Mouse (Mus musculus) mesoderm, embryonic 11.5 days (tissue): ENCODE measurements around the gene Phactr2.
"Not testable (repeated sequence)": the region's sequence is repeated elsewhere in the genome, so short reads cannot be mapped to it uniquely, and the experiment has no call there.

Source experiments
- DNase-seq: peaks from one replicate; pipeline ENCODE4 v3.0.0-alpha.2; 2012; ENCODE audit warnings: low read depth, low spot score

The Phactr2 gene

DNA sequence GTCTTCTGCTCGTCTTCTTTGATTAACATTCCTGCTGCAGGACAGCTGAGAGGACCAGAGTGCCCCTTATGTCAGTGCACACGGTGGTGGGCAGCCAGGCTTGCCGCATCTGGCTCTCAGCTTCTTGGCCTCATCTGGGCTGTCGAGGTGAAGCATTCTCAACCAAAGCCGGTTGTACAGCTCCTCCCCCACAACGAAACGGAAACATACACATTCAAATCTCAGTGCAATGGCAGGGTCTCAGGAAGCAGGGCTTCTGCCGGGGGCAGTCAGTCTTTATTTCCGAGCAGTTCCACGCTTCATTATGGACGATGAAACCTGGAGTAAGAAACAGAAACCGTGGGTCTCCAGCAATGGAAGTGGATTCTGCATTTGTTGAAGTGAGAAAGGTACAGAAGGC is 260.3 kb downstream of the Phactr2 start:
- no peak for DNase-seq

GRCm38 (mm10) chr10:13212829-13213228 is 261.4 kb downstream of the Phactr2 start:
- no peak for DNase-seq

DNA sequence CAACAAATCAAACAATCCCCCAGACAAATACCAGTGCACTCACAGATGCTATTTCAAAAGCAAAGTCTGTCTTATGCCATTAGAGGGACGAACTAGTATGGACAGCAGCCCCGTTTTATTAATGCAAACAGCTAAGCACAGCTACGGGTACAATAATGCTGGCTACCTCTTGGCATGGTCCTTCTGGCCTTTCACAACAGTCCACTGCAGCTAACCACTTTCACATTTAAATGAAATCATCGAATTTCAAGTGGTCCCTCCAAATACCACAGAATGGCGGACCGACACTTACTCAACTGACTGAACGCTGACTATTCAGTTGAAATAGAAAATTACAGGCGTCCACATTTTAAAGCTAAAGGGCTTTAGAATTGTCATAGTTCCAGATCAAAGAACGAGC is 261.9 kb downstream of the Phactr2 start:
- DNase-seq: no peak

- peak; percentile 27 for DNase-seq
Observed at GRCm38 (mm10) chr10:13209930-13210637, 264.1 kb downstream of the Phactr2 start.

GRCm38 (mm10) chr10:13209506-13209905 is 264.7 kb downstream of the Phactr2 start:
- DNase-seq: peak; percentile 19

DNA sequence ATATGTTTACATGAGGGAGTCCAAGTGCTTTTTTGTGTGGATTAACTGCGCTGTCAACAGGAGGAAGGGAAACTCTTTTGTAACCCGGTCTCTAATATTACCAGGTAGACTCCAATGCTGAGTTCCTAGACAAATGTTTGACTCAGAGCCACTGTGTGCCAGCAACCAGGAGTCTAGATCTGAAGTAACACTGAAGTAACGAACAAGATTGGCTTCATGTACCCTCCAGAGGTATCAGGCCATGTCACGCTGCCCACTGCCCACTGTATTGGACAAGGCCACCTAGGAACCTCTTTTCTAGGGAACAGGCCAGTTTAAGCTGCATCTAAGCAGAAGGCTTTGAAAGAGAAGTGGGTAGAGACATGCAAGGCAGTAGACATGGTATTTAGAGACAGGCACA is 265.2 kb downstream of the Phactr2 start:
- DNase-seq: no peak

GRCm38 (mm10) chr10:13201741-13202293 is 272.4 kb downstream of the Phactr2 start:
- DNase-seq: no peak

GRCm38 (mm10) chr10:13200862-13201261 is 273.4 kb downstream of the Phactr2 start:
- no peak for DNase-seq

DNA sequence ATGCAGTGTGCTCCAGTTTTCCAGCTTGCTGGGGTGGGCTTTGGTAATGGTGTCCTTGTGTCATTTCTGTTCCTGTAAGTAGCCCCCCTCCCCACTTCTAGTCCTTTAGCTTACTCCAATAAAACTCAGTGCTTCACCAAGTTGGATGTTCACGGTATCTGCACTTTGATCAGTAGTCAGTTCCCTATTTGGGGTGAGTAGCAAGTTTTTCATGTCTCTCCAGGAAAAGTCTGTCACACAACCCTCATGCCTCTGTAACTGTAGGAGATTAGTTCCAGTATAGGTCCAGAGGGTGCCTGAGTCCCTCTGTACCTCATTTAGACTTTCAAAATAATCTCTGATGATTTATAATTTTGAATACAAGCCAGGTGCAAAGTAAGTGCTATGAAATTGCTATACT is 275.0 kb downstream of the Phactr2 start:
- DNase-seq: no peak

DNA sequence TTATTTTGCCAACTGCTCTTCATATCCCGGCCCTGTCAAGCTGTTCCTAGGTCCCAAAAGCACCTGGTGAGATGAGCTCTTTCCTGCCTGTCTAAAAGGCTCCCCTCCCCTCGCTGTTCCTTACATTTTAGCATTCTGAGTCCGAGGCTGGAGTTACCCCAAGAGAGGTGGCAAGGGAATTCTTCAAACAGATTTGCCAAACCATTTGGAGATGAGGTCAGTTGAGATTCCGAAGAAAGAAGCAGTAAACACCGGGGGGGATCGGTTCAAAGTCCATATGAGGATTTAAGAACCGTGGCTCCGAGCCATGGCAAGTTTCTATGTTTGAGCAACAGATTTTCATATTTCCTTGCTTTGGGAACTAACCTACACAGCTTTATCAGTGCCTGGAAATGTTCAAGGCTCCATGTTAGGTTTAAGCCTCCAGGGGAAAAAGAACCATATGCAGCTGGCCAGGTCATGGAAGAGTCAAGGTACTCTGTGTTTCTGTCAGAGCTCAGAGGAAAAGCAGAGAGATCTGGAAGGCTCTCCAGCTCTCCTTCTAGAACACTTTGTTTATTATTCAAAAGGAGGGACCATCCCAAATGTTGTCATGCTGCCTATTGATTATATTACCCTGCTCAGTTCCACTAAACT is 277.2 kb downstream of the Phactr2 start:
- no peak for DNase-seq

DNA sequence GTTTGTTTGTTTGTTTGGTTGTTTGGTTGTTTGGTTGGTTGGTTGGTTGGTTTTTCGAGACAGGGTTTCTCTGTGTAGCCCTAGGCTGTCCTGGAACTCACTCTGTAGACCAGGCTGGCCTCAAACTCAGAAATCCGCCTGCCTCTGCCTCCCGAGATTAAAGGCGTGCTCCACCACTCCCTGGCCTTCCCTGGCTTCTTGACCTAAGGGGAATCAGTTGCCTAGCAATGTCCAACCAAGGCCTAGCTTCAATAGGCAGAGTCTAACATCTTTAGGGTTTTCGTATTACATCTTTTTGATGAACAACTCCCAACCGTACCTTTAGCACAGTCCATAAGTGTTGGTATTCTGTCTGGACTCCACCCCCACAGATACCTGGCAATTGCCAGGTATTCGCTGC is 280.7 kb downstream of the Phactr2 start:
- not testable (repeated sequence) for DNase-seq

GRCm38 (mm10) chr10:13192731-13193351 is 281.4 kb downstream of the Phactr2 start, which contains the start of gene Ltv1:
Ltv1 (minus strand) TSS chr10:13193168.
- DNase-seq: peak; percentile 92

DNA sequence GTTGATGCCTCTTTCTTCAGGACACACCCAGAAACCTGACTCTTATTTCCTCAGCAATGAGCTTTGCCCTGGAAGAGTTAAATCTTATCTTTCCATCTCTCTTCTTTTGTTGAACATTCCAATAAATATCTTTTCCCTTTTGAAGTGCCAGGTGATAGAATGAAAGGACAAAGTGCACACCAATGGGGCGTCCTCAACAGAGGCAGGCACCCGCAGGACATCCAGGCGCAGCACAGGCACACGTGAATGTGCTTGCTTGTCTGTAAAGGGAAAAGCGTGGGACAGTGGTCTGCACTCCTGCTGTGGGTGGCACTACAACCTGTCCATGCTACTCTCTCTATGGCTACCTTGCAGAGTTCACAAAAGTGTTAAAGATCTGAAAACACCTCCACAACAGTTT is 284.3 kb downstream of the Phactr2 start:
- DNase-seq: no peak

- no peak for DNase-seq
Observed at GRCm38 (mm10) chr10:13186754-13187153, 287.5 kb downstream of the Phactr2 start.

DNA sequence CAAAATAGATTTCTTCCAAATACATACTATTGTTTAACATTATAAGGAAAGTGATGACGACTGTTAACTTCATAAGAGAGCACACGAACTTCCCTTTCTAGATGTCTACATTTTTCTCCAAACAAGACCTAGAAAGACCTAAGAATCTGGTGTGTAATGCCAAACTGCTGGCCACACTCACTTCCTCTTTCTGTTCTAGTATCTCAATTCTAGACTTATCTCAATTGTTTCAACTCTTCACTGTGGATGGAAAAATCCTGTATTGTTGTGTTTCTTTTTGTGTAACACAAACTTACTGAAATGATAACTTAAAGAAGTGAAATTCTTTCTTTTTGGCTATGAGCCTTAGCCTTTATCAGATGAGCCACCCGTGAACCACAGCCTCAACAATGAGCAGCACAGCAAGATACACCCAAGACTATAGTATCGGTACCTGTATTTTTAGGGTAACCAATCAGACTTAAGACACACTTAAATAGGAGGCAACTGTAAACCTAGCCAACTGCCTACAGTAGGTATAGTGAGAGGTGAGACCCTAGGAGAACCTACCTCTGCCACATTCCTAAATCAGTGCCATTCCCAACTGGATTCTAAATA is 289.9 kb downstream of the Phactr2 start:
- no peak for DNase-seq

GRCm38 (mm10) chr10:13180211-13180610 is 294.0 kb downstream of the Phactr2 start:
- no peak for DNase-seq

- no peak for DNase-seq
Observed at GRCm38 (mm10) chr10:13177973-13178624, 296.1 kb downstream of the Phactr2 start, which contains the start of gene Zc2hc1b. Zc2hc1b (minus strand) TSS chr10:13178023.

DNA sequence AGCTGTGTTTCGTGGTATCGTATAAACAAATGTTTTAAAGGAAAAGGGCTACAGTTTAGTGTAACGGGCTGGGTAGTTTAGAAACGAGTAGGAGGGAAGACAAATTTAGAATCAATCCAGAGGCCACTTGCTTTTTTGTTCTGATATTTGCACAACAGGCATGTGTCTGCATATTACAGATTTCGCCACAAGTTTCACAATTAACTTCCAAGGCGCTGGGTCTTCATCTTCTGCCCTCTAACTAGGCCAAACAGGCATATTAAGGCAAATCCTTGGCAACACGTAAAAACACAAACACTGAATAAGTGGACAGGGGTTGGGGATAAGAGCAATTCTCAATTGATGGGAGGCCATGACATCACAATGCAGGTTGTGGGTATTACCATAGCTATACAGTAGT is 298.3 kb downstream of the Phactr2 start:
- DNase-seq: no peak

DNA sequence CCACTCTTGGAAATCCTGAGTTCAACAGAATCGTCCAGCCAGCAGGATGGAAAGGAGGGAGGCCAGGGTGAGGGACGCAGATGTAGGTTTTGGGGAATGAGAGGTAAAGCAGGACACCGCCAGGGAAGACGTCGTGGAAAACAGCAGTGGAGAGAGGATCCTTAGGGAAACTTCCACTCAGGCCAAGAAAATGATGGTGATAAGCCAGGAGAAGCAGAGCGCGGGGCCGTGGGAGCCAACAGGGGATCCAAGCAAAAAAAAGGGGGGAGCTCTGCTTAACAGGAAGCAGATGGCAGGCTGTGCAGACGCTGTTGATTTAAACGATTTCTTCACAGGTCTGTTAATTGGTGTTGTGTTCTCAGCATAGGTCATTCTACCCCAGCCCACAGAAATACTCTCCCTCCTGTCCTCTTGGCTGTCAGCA is 301.4 kb downstream of the Phactr2 start:
- DNase-seq: no peak

DNA sequence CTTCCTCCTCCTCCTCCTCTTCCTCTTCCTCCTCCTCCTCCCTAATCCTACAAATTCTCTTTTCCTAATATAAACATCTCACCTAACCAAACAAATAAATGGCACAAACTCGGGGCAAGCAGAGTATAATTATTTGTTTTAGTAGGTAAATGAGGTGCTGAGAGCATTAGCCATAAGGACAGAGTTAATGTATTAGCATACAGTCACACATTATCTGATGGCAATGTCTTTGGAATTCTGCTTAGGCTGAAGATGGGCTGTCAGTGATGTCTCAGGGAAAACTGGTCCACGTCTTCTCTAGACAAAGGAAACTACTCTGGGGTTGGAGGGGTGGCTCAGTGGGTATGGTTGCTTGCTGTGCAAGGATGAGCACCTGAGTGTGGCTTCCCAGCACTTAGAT is 302.8 kb downstream of the Phactr2 start:
- no peak for DNase-seq

DNA sequence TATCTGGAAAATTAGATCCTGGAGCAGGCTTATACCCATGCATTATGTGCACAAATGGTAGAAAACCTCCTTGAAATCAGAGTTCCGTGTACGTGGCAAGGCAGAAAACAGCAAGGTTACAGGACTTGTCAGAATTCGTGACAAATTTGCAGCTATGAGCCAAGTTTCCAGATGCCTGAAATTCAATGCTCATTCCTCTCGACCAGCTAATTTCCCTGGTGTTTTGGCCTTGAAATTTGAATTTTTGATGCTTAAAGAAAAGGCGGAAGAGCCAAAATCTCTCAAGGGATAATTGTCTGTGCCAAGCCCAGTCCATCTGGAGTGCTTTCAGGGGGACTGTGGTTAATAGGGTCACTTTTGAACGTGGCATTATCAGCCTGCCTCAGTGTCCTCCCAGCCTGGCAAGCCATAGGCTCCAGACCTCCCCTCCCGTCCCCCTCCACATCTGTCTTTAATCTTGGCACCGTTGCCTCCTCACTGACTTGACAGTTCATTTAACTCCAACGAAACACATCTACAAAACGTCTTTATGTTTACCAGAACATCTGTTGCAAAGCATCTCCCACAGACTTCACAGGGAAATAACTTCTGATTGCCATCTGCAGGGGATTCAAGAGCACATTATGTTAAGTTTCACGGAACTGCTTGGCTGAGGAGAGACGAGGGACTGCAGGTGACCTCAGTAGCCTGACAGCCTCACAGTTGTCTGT is 303.3 kb downstream of the Phactr2 start:
- peak; percentile 73 for DNase-seq
